Mouse (Mus musculus): Measurements from ENCODE around the gene Taf1d.
A peak's percentile ranks its signal among the peaks of the same experiment; 100 is the strongest.
"Not testable (repeated sequence)": the region's sequence is repeated elsewhere in the genome, so short reads cannot be mapped to it uniquely, and the experiment has no call there.

Gene Taf1d

GRCm38 (mm10) chr9:15305503-15306397 lies at the start of gene Taf1d:
Gene Taf1d (plus strand): TSS chr9:15306214.
- peak; percentile 99 for DNase-seq

- no peak for DNase-seq
Measured at GRCm38 (mm10) chr9:15256214-15256613, 49.8 kb upstream of the Taf1d start.

- no peak for DNase-seq
Measured at GRCm38 (mm10) chr9:15261980-15262379, 44.0 kb upstream of the Taf1d start.

- no peak for DNase-seq
Measured at GRCm38 (mm10) chr9:15263487-15263886, 42.5 kb upstream of the Taf1d start.

- DNase-seq: no peak
Measured at GRCm38 (mm10) chr9:15273981-15274380, 32.0 kb upstream of the Taf1d start.

- no peak for DNase-seq
Measured at GRCm38 (mm10) chr9:15276855-15277254, 29.2 kb upstream of the Taf1d start.

GRCm38 (mm10) chr9:15278343-15278742 lies 27.7 kb upstream of the Taf1d start:
- no peak for DNase-seq

GRCm38 (mm10) chr9:15279139-15279648 lies 26.8 kb upstream of the Taf1d start:
- no peak for DNase-seq

- peak; percentile 95 for DNase-seq
Measured at GRCm38 (mm10) chr9:15279649-15280490, 26.1 kb upstream of the Taf1d start, which contains the start of gene Med17. Gene Med17 (minus strand): TSS chr9:15279931.

- no peak for DNase-seq
Measured at GRCm38 (mm10) chr9:15280491-15280879, 25.5 kb upstream of the Taf1d start.

- peak; percentile 55 for DNase-seq
Measured at GRCm38 (mm10) chr9:15285443-15285842, 20.6 kb upstream of the Taf1d start.

GRCm38 (mm10) chr9:15287846-15288245 lies 18.2 kb upstream of the Taf1d start:
- no peak for DNase-seq

GRCm38 (mm10) chr9:15288402-15288801 lies 17.6 kb upstream of the Taf1d start:
- DNase-seq: no peak

- DNase-seq: no peak
Measured at GRCm38 (mm10) chr9:15289251-15289650, 16.8 kb upstream of the Taf1d start.

- DNase-seq: no peak
Measured at GRCm38 (mm10) chr9:15297112-15297511, 8.9 kb upstream of the Taf1d start.

- no peak for DNase-seq
Measured at GRCm38 (mm10) chr9:15298451-15298850, 7.6 kb upstream of the Taf1d start.

GRCm38 (mm10) chr9:15300056-15300455 lies 6.0 kb upstream of the Taf1d start:
- DNase-seq: no peak

GRCm38 (mm10) chr9:15301399-15301798 lies 4.6 kb upstream of the Taf1d start:
- DNase-seq: peak; percentile 96

GRCm38 (mm10) chr9:15302006-15302405 lies 4.0 kb upstream of the Taf1d start:
- DNase-seq: not testable (repeated sequence)

GRCm38 (mm10) chr9:15302881-15303280 lies 3.1 kb upstream of the Taf1d start:
- DNase-seq: peak; percentile 91

GRCm38 (mm10) chr9:15306398-15307119 lies 545 bp downstream of the Taf1d start, which contains the start of gene 4931406C07Rik:
Gene 4931406C07Rik (minus strand): TSS chr9:15306448.
- no peak for DNase-seq

- no peak for DNase-seq
Measured at GRCm38 (mm10) chr9:15307257-15307656, 1.2 kb downstream of the Taf1d start.

GRCm38 (mm10) chr9:15308254-15308653 lies 2.2 kb downstream of the Taf1d start:
- no peak for DNase-seq

Data from kidney, adult 9 months (tissue).